Mouse (Mus musculus): ENCODE measurements around the gene Gsk3a. TPM values are rescaled to one million over a fixed set of nuclear protein-coding genes. Genes with fewer than 3 reads are reported as not detected.

The Gsk3a gene
- polyA plus RNA-seq, 1 experiment from 2014 or later, result 6.4 TPM

GRCm38 (mm10) chr7:25279861-25280791 is 42.5 kb upstream of the Gsk3a start:
- H3K9ac ChIP-seq, result peak overlapping the region; percentile 79
- no peaks in the 10 kb centered on the region for H3K9me3 ChIP-seq (replicated peaks)
- peak overlapping the region; percentile 96 for H3K27ac ChIP-seq (replicated peaks)
- peaks cover 91% of the 10 kb centered on the region for H3K4me1 ChIP-seq (replicated peaks)
- H3K4me2 ChIP-seq, result peak overlapping the region; percentile 98
- H3K4me3 ChIP-seq (replicated peaks), result peak overlapping the region; percentile 68
- peaks cover 7% of the 10 kb centered on the region for H3K36me3 ChIP-seq (replicated peaks)
- no peaks in the 10 kb centered on the region for H3K27me3 ChIP-seq
- 2% methylated on average over 6 of the region's 6 CpGs for WGBS (ENCODE audit: insufficient replicate concordance)
- ATAC-seq (ENCODE audit: insufficient read depth), result no peak

GRCm38 (mm10) chr7:25279076-25279860 is 41.6 kb upstream of the Gsk3a start:
- Histone ChIP-seq H3K4me3 (replicated peaks) (peak overlapping the region; percentile 68), H3K4me2 (peak overlapping the region; percentile 98), H3K27me3 (no peaks in the 10 kb centered on the region), H3K27ac (replicated peaks) (peak overlapping the region; percentile 96), H3K36me3 (replicated peaks) (no peaks in the 10 kb centered on the region), H3K4me1 (replicated peaks) (peaks cover 91% of the 10 kb centered on the region), H3K9ac (peak overlapping the region; percentile 79), H3K9me3 (replicated peaks) (no peaks in the 10 kb centered on the region)
- ATAC-seq (ENCODE audit: insufficient read depth), result peak; percentile 45
- under 1% methylated on average over 48 of the region's 49 CpGs for WGBS (ENCODE audit: insufficient replicate concordance)

- Histone ChIP-seq H3K9me3 (replicated peaks) (no peaks in the 10 kb centered on the region), H3K4me2 (peak overlapping the region; percentile 98), H3K27ac (replicated peaks) (peak overlapping the region; percentile 96), H3K27me3 (no peaks in the 10 kb centered on the region), H3K36me3 (replicated peaks) (no peaks in the 10 kb centered on the region; the same call in 1 of the 2 replicates), H3K4me3 (replicated peaks) (peak overlapping the region; percentile 68), H3K9ac (peak overlapping the region; percentile 79), H3K4me1 (replicated peaks) (peaks cover 91% of the 10 kb centered on the region)
- peak; percentile 60 for ATAC-seq (ENCODE audit: insufficient read depth)
- WGBS (ENCODE audit: insufficient replicate concordance), result 1% methylated on average over 57 of the region's 60 CpGs
Observed at GRCm38 (mm10) chr7:25278341-25279075, 40.9 kb upstream of the Gsk3a start.

GRCm38 (mm10) chr7:25277998-25278340 is 40.3 kb upstream of the Gsk3a start:
- H3K4me1 ChIP-seq (replicated peaks), result peaks cover 91% of the 10 kb centered on the region
- peak overlapping the region; percentile 96 for H3K27ac ChIP-seq (replicated peaks)
- H3K36me3 ChIP-seq (replicated peaks), result peaks cover 3% of the 10 kb centered on the region; the same call in 1 of the 2 replicates
- WGBS (ENCODE audit: insufficient replicate concordance), result 11% methylated on average over 4 of the region's 4 CpGs
- H3K9me3 ChIP-seq (replicated peaks), result no peaks in the 10 kb centered on the region
- H3K4me3 ChIP-seq (replicated peaks), result peak overlapping the region; percentile 68
- ATAC-seq (ENCODE audit: insufficient read depth), result no peak
- H3K27me3 ChIP-seq, result no peaks in the 10 kb centered on the region
- H3K9ac ChIP-seq, result peak overlapping the region; percentile 79
- H3K4me2 ChIP-seq, result peak overlapping the region; percentile 98

GRCm38 (mm10) chr7:25277405-25277804 is 39.8 kb upstream of the Gsk3a start:
- no peaks in the 10 kb centered on the region for H3K9me3 ChIP-seq (replicated peaks)
- peak overlapping the region; percentile 98 for H3K4me2 ChIP-seq
- H3K9ac ChIP-seq, result peak overlapping the region; percentile 79; the same call in 1 of the 2 replicates
- H3K36me3 ChIP-seq (replicated peaks), result peaks cover 9% of the 10 kb centered on the region
- peak overlapping the region; percentile 68; the same call in 1 of the 2 replicates for H3K4me3 ChIP-seq (replicated peaks)
- ATAC-seq (ENCODE audit: insufficient read depth), result no peak
- peaks cover 92% of the 10 kb centered on the region for H3K4me1 ChIP-seq (replicated peaks)
- no peaks in the 10 kb centered on the region for H3K27me3 ChIP-seq
- peak overlapping the region; percentile 96 for H3K27ac ChIP-seq (replicated peaks)
- 76% methylated on average over 4 of the region's 4 CpGs for WGBS (ENCODE audit: insufficient replicate concordance)

- Histone ChIP-seq H3K27ac (replicated peaks) (peak overlapping the region; percentile 96), H3K9ac (peak overlapping the region; percentile 17; the same call in 1 of the 2 replicates), H3K4me3 (replicated peaks) (no peak overlapping the region), H3K9me3 (replicated peaks) (no peaks in the 10 kb centered on the region), H3K4me1 (replicated peaks) (peaks cover 96% of the 10 kb centered on the region), H3K4me2 (peak overlapping the region; percentile 16), H3K36me3 (replicated peaks) (peaks cover 26% of the 10 kb centered on the region), H3K27me3 (no peaks in the 10 kb centered on the region)
- no peak for ATAC-seq (ENCODE audit: insufficient read depth)
- 64% methylated on average over 9 of the region's 9 CpGs for WGBS (ENCODE audit: insufficient replicate concordance)
Observed at GRCm38 (mm10) chr7:25275555-25276298, 38.1 kb upstream of the Gsk3a start.

- Histone ChIP-seq H3K4me2 (peak overlapping the region; percentile 71), H3K36me3 (replicated peaks) (peaks cover 26% of the 10 kb centered on the region), H3K27ac (replicated peaks) (peak overlapping the region; percentile 96), H3K4me3 (replicated peaks) (no peak overlapping the region), H3K9ac (peak overlapping the region; percentile 57; the same call in 1 of the 2 replicates), H3K4me1 (replicated peaks) (peaks cover 96% of the 10 kb centered on the region), H3K27me3 (no peaks in the 10 kb centered on the region), H3K9me3 (replicated peaks) (no peaks in the 10 kb centered on the region)
- 84% methylated on average over 3 of the region's 3 CpGs for WGBS (ENCODE audit: insufficient replicate concordance)
- ATAC-seq (ENCODE audit: insufficient read depth), result no peak
Observed at GRCm38 (mm10) chr7:25274996-25275395, 37.3 kb upstream of the Gsk3a start.

GRCm38 (mm10) chr7:25274571-25274970 is 36.9 kb upstream of the Gsk3a start:
- H3K36me3 ChIP-seq (replicated peaks), result peaks cover 26% of the 10 kb centered on the region
- peaks cover 96% of the 10 kb centered on the region for H3K4me1 ChIP-seq (replicated peaks)
- H3K4me3 ChIP-seq (replicated peaks), result no peak overlapping the region
- no peak for ATAC-seq (ENCODE audit: insufficient read depth)
- H3K9ac ChIP-seq, result peak overlapping the region; percentile 57; the same call in 1 of the 2 replicates
- peak overlapping the region; percentile 71 for H3K4me2 ChIP-seq
- 25% methylated on average over 5 of the region's 5 CpGs for WGBS (ENCODE audit: insufficient replicate concordance)
- no peaks in the 10 kb centered on the region for H3K27me3 ChIP-seq
- H3K9me3 ChIP-seq (replicated peaks), result no peaks in the 10 kb centered on the region
- H3K27ac ChIP-seq (replicated peaks), result peak overlapping the region; percentile 96

GRCm38 (mm10) chr7:25273259-25274241 is 35.9 kb upstream of the Gsk3a start:
- peak; percentile 72 for ATAC-seq (ENCODE audit: insufficient read depth)
- peak overlapping the region; percentile 41 for H3K4me3 ChIP-seq (replicated peaks)
- H3K27me3 ChIP-seq, result no peaks in the 10 kb centered on the region
- 63% methylated on average over 22 of the region's 22 CpGs for WGBS (ENCODE audit: insufficient replicate concordance)
- peaks cover 98% of the 10 kb centered on the region for H3K4me1 ChIP-seq (replicated peaks)
- H3K36me3 ChIP-seq (replicated peaks), result peaks cover 26% of the 10 kb centered on the region
- H3K9ac ChIP-seq, result peak overlapping the region; percentile 57
- H3K9me3 ChIP-seq (replicated peaks), result no peaks in the 10 kb centered on the region
- H3K27ac ChIP-seq (replicated peaks), result peak overlapping the region; percentile 96
- H3K4me2 ChIP-seq, result peak overlapping the region; percentile 71
